Mouse (Mus musculus) heart, embryonic 12.5 days (tissue): ENCODE data around the gene Smim9. TPM values are rescaled to one million over a fixed set of nuclear protein-coding genes. Genes with fewer than 3 reads are reported as not detected.
"Not testable (repeated sequence)": the region's sequence is repeated elsewhere in the genome, so short reads cannot be mapped to it uniquely, and the experiment has no call there.

ENCODE experiments used
- ATAC-seq: fragments of 200-750 bp; cut with Nextera tagmentation; 2 replicates; pipeline ENCODE4 v1.8.0; 2017; ENCODE audit warnings: moderate TSS enrichment, moderate library complexity; ENCODE audit not compliant: insufficient number of reproducible peaks, low FRiP score
- H3K27ac ChIP-seq: fragments of 300-500 bp; sonication (generic); 2 replicates; pipeline ENCODE4 v1.5.1; 2016; ENCODE audit warnings: mild to moderate bottlenecking, moderate library complexity; ENCODE audit not compliant: poor library complexity, severe bottlenecking
- H3K27me3 ChIP-seq: fragments of 300-500 bp; sonication (generic); replicated peaks from 2 replicates; pipeline ENCODE4 v1.6.1; 2016; ENCODE audit warnings: mild to moderate bottlenecking, moderate library complexity
- H3K36me3 ChIP-seq: fragments of 300-500 bp; sonication (generic); 2 replicates; pipeline ENCODE4 v1.6.1; 2016; ENCODE audit warnings: mild to moderate bottlenecking, moderate library complexity
- H3K4me1 ChIP-seq: fragments of 300-500 bp; sonication (generic); replicated peaks from 2 replicates; pipeline ENCODE4 v1.6.1; 2016; ENCODE audit warnings: mild to moderate bottlenecking
- H3K4me2 ChIP-seq: fragments of 300-500 bp; sonication (generic); 2 replicates; pipeline ENCODE4 v1.6.1; 2016; ENCODE audit warnings: mild to moderate bottlenecking, moderate library complexity
- H3K4me3 ChIP-seq: fragments of 300-500 bp; sonication (generic); 2 replicates; pipeline ENCODE4 v1.5.1; 2016; ENCODE audit warnings: mild to moderate bottlenecking
- H3K9ac ChIP-seq: fragments of 300-500 bp; sonication (generic); 2 replicates; pipeline ENCODE4 v1.6.1; 2016; ENCODE audit warnings: mild to moderate bottlenecking, moderate library complexity
- H3K9me3 ChIP-seq: fragments of 300-500 bp; sonication (generic); replicated peaks from 2 replicates; pipeline ENCODE4 v1.6.1; 2016; ENCODE audit warnings: mild to moderate bottlenecking, moderate library complexity
- WGBS: fragments of 180-500 bp; shearing (Covaris S2); methylation state at CpG from one replicate; pipeline ENCODE4 v1.1.7; 2016; 5-methylcytosine and 5-hydroxymethylcytosine counted together
- polyA plus RNA-seq: library from polyadenylated mRNA; unstranded; fragments of >200 nt; fragmentation: Nextera tagmentation; extraction: Ambion mirVana; gene quantifications from 2 replicates; pipeline ENCODE4 v1.2.1, GENCODE M21; 2016

Smim9 gene
- not detected in 2 replicates for polyA plus RNA-seq

- Histone ChIP-seq H3K4me3 (no peak within 1 kb of the TSS), H3K27me3 (no peaks in the 10 kb centered on the region), H3K9me3 (no peaks in the 10 kb centered on the region), H3K9ac (no peak within 1 kb of the TSS), H3K27ac (no peak within 1 kb of the TSS), H3K36me3 (no peaks in the 10 kb centered on the region), H3K4me2 (no peak within 1 kb of the TSS), H3K4me1 (no peaks in the 10 kb centered on the region)
- 61% methylated on average over 1 of the region's 1 CpGs for WGBS
- ATAC-seq: no peak
Observed at GRCm38 (mm10) chrX:75163670-75164069, at the start of gene Smim9. Smim9 (minus strand) TSS chrX:75163770.

- Histone ChIP-seq H3K9ac (peak overlapping the region; percentile 68), H3K36me3 (no peaks in the 10 kb centered on the region), H3K27me3 (no peaks in the 10 kb centered on the region), H3K9me3 (no peaks in the 10 kb centered on the region), H3K4me1 (no peaks in the 10 kb centered on the region), H3K27ac (no peak overlapping the region), H3K4me3 (peak overlapping the region; percentile 56), H3K4me2 (peak overlapping the region; percentile 69)
- WGBS: 17% methylated on average over 41 of the region's 49 CpGs
- ATAC-seq: 0 out of 2 replicates have a peak, but pooled peaks have one; percentile 61
Observed at GRCm38 (mm10) chrX:75155576-75156243, 7.9 kb downstream of the Smim9 start.

GRCm38 (mm10) chrX:75152249-75152648 lies 11.3 kb downstream of the Smim9 start:
- Histone ChIP-seq H3K4me1 (no peaks in the 10 kb centered on the region), H3K27ac (no peak overlapping the region), H3K9me3 (no peaks in the 10 kb centered on the region), H3K4me2 (no peak overlapping the region), H3K36me3 (no peaks in the 10 kb centered on the region), H3K9ac (no peak overlapping the region), H3K4me3 (no peak overlapping the region), H3K27me3 (no peaks in the 10 kb centered on the region)
- WGBS: 50% methylated on average over 1 of the region's 1 CpGs
- no peak for ATAC-seq

- Histone ChIP-seq H3K27me3 (no peaks in the 10 kb centered on the region), H3K27ac (no peak overlapping the region), H3K4me3 (no peak overlapping the region), H3K4me2 (no peak overlapping the region), H3K9ac (no peak overlapping the region), H3K36me3 (no peaks in the 10 kb centered on the region), H3K9me3 (no peaks in the 10 kb centered on the region), H3K4me1 (no peaks in the 10 kb centered on the region)
- WGBS: 70% methylated on average over 2 of the region's 2 CpGs
- ATAC-seq: no peak
Observed at GRCm38 (mm10) chrX:75150304-75150703, 13.3 kb downstream of the Smim9 start.

- Histone ChIP-seq H3K4me1 (no peaks in the 10 kb centered on the region), H3K4me2 (no peak overlapping the region), H3K9me3 (no peaks in the 10 kb centered on the region), H3K9ac (no peak overlapping the region), H3K27ac (no peak overlapping the region), H3K36me3 (no peaks in the 10 kb centered on the region), H3K27me3 (no peaks in the 10 kb centered on the region), H3K4me3 (no peak overlapping the region)
- ATAC-seq: no peak
- 73% methylated on average over 4 of the region's 4 CpGs for WGBS
Observed at GRCm38 (mm10) chrX:75148414-75148813, 15.2 kb downstream of the Smim9 start.

GRCm38 (mm10) chrX:75143124-75143555 lies 20.4 kb downstream of the Smim9 start:
- Histone ChIP-seq H3K4me3 (peak overlapping the region; percentile 42), H3K4me2 (peak overlapping the region; percentile 69)
- H3K27ac ChIP-seq, H3K9me3 ChIP-seq, H3K36me3 ChIP-seq, ATAC-seq, H3K9ac ChIP-seq, H3K4me1 ChIP-seq, H3K27me3 ChIP-seq: not testable (repeated sequence)
- 26% methylated on average over 35 of the region's 42 CpGs for WGBS

GRCm38 (mm10) chrX:75138182-75138581 lies 25.4 kb downstream of the Smim9 start:
- no peaks in the 10 kb centered on the region for H3K9me3 ChIP-seq
- no peaks in the 10 kb centered on the region for H3K36me3 ChIP-seq
- H3K9ac ChIP-seq: no peak overlapping the region
- no peak overlapping the region for H3K4me2 ChIP-seq
- ATAC-seq: no peak
- no peaks in the 10 kb centered on the region for H3K27me3 ChIP-seq
- no peak overlapping the region for H3K27ac ChIP-seq
- no peak overlapping the region for H3K4me3 ChIP-seq
- WGBS: 95% methylated on average over 2 of the region's 2 CpGs
- H3K4me1 ChIP-seq: no peaks in the 10 kb centered on the region

- no peak overlapping the region for H3K27ac ChIP-seq
- H3K4me1 ChIP-seq: no peaks in the 10 kb centered on the region
- H3K9me3 ChIP-seq: no peaks in the 10 kb centered on the region
- no peaks in the 10 kb centered on the region for H3K27me3 ChIP-seq
- no peaks in the 10 kb centered on the region for H3K36me3 ChIP-seq
- no peak overlapping the region for H3K4me2 ChIP-seq
- H3K9ac ChIP-seq: no peak overlapping the region
- 69% methylated on average over 2 of the region's 2 CpGs for WGBS
- H3K4me3 ChIP-seq: no peak overlapping the region
- ATAC-seq: no peak
Observed at GRCm38 (mm10) chrX:75137729-75138128, 25.8 kb downstream of the Smim9 start.

- Histone ChIP-seq H3K4me2 (no peak overlapping the region), H3K9me3 (no peaks in the 10 kb centered on the region), H3K27ac (no peak overlapping the region), H3K9ac (no peak overlapping the region), H3K27me3 (no peaks in the 10 kb centered on the region), H3K4me3 (no peak overlapping the region), H3K36me3 (no peaks in the 10 kb centered on the region), H3K4me1 (no peaks in the 10 kb centered on the region)
- no peak for ATAC-seq
Observed at GRCm38 (mm10) chrX:75136938-75137337, 26.6 kb downstream of the Smim9 start.

- Histone ChIP-seq H3K9ac (peak within 1 kb of the TSS; percentile 83), H3K9me3 (no peaks in the 10 kb centered on the region), H3K4me2 (peak within 1 kb of the TSS; percentile 67), H3K27ac (peak within 1 kb of the TSS; percentile 62), H3K4me1 (no peaks in the 10 kb centered on the region), H3K27me3 (no peaks in the 10 kb centered on the region), H3K36me3 (no peaks in the 10 kb centered on the region; the same call in 1 of the 2 replicates), H3K4me3 (peak within 1 kb of the TSS; percentile 60)
- 17% methylated on average over 36 of the region's 36 CpGs for WGBS
- ATAC-seq: peak; percentile 96
Observed at GRCm38 (mm10) chrX:75130467-75131160, 33.0 kb downstream of the Smim9 start, which contains the start of gene Mpp1. Mpp1 (minus strand) TSS chrX:75131016.

- Histone ChIP-seq H3K4me1 (no peaks in the 10 kb centered on the region), H3K36me3 (peaks cover 8% of the 10 kb centered on the region), H3K9me3 (no peaks in the 10 kb centered on the region), H3K4me3 (no peak overlapping the region), H3K27me3 (no peaks in the 10 kb centered on the region), H3K27ac (no peak overlapping the region), H3K4me2 (0 out of 2 replicates have a peak overlapping the region, but pooled peaks have one; percentile 13), H3K9ac (no peak overlapping the region)
- no peak for ATAC-seq
- 61% methylated on average over 2 of the region's 2 CpGs for WGBS
Observed at GRCm38 (mm10) chrX:75129474-75129873, 34.1 kb downstream of the Smim9 start.
